Mouse (Mus musculus): Measurements from ENCODE around the gene Tubb5.

DNA sequence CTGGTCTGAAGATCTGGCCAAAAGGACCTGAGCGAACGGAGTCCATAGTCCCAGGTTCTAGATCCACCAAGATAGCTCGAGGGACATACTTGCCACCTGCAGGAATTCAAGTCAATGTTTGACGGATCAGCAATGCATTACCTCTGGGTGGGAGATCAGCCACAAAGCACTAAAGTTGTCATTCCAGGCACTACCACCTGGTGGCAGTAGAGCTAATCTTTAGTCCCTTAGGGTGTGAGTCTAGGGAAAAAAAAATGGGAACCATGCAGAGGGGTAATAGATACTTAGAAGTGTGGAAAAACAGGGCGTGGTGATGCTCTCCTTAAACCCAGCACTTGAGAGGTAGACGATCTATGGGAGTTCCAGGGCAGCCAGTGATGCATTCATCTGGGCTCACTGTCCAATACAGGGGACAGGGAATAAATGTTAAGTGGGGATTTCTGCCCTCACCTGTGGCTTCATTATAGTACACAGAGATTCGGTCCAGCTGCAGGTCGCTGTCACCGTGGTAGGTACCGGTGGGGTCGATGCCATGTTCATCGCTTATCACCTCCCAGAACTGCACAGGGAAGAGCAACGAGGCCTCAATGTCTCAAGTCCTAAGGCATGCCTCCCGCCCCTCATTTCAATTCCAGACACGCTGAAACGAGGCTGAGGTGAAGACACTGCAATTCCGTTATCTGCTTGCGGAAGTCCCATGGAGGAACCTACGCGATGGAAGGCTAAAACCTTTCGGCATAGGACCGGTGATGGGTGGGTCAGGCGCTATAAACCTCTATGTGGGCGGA, 1.7 kb downstream of the Tubb5 start:
- peak; percentile 46 for TF ChIP-seq CTCF (IDR thresholded peaks at IDR 0.05; ENCODE audit: control insufficient read depth, insufficient read depth, low read length)
- no peak for TF ChIP-seq POLR2A (IDR thresholded peaks at IDR 0.05; ENCODE audit: borderline replicate concordance, control insufficient read depth, low read depth, low read length)
